In the genomic region with DNA sequence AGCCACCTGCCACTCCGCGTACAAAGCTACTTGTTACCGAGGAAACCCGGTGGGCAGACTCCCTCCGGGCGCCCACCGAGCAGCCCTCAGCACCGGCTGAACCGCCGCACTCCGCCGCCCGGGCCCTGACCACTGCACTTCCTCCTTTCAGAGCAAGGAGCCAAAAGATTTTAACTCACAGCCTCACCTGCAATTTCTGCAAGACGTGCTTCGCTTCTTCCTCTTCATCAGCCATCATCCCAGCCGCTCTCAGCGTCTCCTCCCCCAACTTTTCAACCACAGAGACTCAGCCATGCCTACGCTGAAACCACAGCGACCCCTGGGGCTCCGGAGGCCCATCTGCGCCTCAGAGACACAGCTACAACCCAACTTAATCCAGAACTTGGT, we compare ENCODE assay signal across 8 mouse cellular contexts. TPM values are rescaled to one million over a fixed set of nuclear protein-coding genes. Genes with fewer than 3 reads are reported as not detected.
DNase-seq lines count a peak whose midpoint lies in the region; ATAC-seq and TF ChIP-seq lines count a peak whose summit lies in the region.

A gene (minus strand): TSS at position 269 of the 387 bp plus-strand sequence.

- peak; percentile 92 for ATAC-seq in forebrain, embryonic 11.5 days (replicated peaks; ENCODE audit: low FRiP score)
- peak; percentile 93 for ATAC-seq in heart, embryonic 16.5 days (replicated peaks; ENCODE audit: extremely low read depth, insufficient read depth, low FRiP score)
- peak; percentile 92 for ATAC-seq in liver, embryonic 15.5 days (ENCODE audit: insufficient read depth)
- ATAC-seq in neural tube, embryonic 12.5 days (ENCODE audit: low FRiP score, low read depth) = peak; percentile 93

- peak; percentile 81 to 85 for TF ChIP-seq CTCF in CH12.LX (conservative IDR thresholded peaks at IDR 0.05 in 1 of 2, IDR thresholded peaks at IDR 0.05 in 1 of 2; ENCODE audit: low read depth in 2 of 2, low read length in 2 of 2)

- in situ Hi-C loops in CH12.LX (cut with MboI; ENCODE audit: low pct_ligation_motif_present, low pct_unique_long_range_greater_than_20kb, low sequenced_read_pairs) = no loop called here

- under 1% methylated on average over 21 of the region's 21 CpGs for WGBS in forebrain, embryonic 11.5 days
- under 1% methylated on average over 21 of the region's 21 CpGs for WGBS in heart, embryonic 16.5 days
- under 1% methylated on average over 21 of the region's 21 CpGs for WGBS in liver, embryonic 15.5 days (ENCODE audit: insufficient replicate concordance)
- WGBS in neural tube, embryonic 12.5 days = under 1% methylated on average over 21 of the region's 21 CpGs

- H3K4me3 ChIP-seq in CH12.LX (replicated peaks in 1 of 3; ENCODE audit: low read depth in 2 of 3, low read length in 2 of 3, poor library complexity in 1 of 3) = peak within 1 kb of the TSS; percentile 87 to 94 (median 89)
- H3K4me3 ChIP-seq in forebrain, embryonic 11.5 days (ENCODE audit: low read depth, low read length) = peak within 1 kb of the TSS; percentile 70
- H3K4me3 ChIP-seq in heart, embryonic 16.5 days (ENCODE audit: low read length) = peak within 1 kb of the TSS; percentile 75
- peak within 1 kb of the TSS; percentile 90 for H3K4me3 ChIP-seq in liver, embryonic 15.5 days (replicated peaks)
- peak within 1 kb of the TSS; percentile 62 for H3K4me3 ChIP-seq in neural tube, embryonic 12.5 days

- no peak within 1 kb of the TSS for H3K27ac ChIP-seq in CH12.LX (ENCODE audit: insufficient read depth, low read depth)
- no peak within 1 kb of the TSS for H3K27ac ChIP-seq in forebrain, embryonic 11.5 days (ENCODE audit: low read depth, low read length)
- peak within 1 kb of the TSS; percentile 70; the same call in 1 of the 2 replicates for H3K27ac ChIP-seq in heart, embryonic 16.5 days (ENCODE audit: low read length)
- no peak within 1 kb of the TSS; the same call in 1 of the 2 replicates for H3K27ac ChIP-seq in liver, embryonic 15.5 days (replicated peaks)
- H3K27ac ChIP-seq in neural tube, embryonic 12.5 days = peak within 1 kb of the TSS; percentile 16; the same call in 1 of the 2 replicates

- H3K9me3 ChIP-seq in CH12.LX (replicated peaks; ENCODE audit: low read length) = peaks cover 7% of the 10 kb centered on the region
- no peaks in the 10 kb centered on the region for H3K9me3 ChIP-seq in forebrain, embryonic 11.5 days (ENCODE audit: control insufficient read depth, low read length)
- H3K9me3 ChIP-seq in heart, embryonic 16.5 days (replicated peaks; ENCODE audit: control insufficient read depth, low read length) = no peaks in the 10 kb centered on the region
- H3K9me3 ChIP-seq in liver, embryonic 15.5 days (replicated peaks) = no peaks in the 10 kb centered on the region
- 0 out of 2 replicates have a peak, but pooled peaks cover 4% of the 10 kb centered on the region for H3K9me3 ChIP-seq in neural tube, embryonic 12.5 days

- no peak for TF ChIP-seq RAD21 in CH12.LX (IDR thresholded peaks at IDR 0.05; ENCODE audit: low read depth, low read length)

- H3K36me3 ChIP-seq in CH12.LX (replicated peaks in 1 of 2; ENCODE audit: control insufficient read depth in 1 of 2, insufficient read depth in 1 of 2, low read length in 1 of 2) = peaks cover 10 to 29% of the 10 kb centered on the region in 2 experiments
- H3K36me3 ChIP-seq in forebrain, embryonic 11.5 days (ENCODE audit: control insufficient read depth, insufficient read depth, low read length) = peaks cover 7% of the 10 kb centered on the region; the same call in 1 of the 2 replicates
- H3K36me3 ChIP-seq in heart, embryonic 16.5 days (ENCODE audit: control insufficient read depth, insufficient read depth) = peaks cover 14% of the 10 kb centered on the region
- H3K36me3 ChIP-seq in liver, embryonic 15.5 days (replicated peaks) = peaks cover 6% of the 10 kb centered on the region
- peaks cover 20% of the 10 kb centered on the region for H3K36me3 ChIP-seq in neural tube, embryonic 12.5 days

- TF ChIP-seq POLR2A in CH12.LX (IDR thresholded peaks at IDR 0.05; ENCODE audit: low read depth, low read length) = peak; percentile 75

- peaks cover 19% of the 10 kb centered on the region for H3K79me2 ChIP-seq in CH12.LX (replicated peaks; ENCODE audit: control insufficient read depth, extremely low read depth, insufficient read depth, poor library complexity, severe bottlenecking)

- H3K9ac ChIP-seq in CH12.LX (ENCODE audit: insufficient read depth, low read depth) = peak within 1 kb of the TSS; percentile 80
- H3K9ac ChIP-seq in forebrain, embryonic 11.5 days (ENCODE audit: low read length) = peak within 1 kb of the TSS; percentile 85
- H3K9ac ChIP-seq in heart, embryonic 16.5 days (ENCODE audit: low read length) = peak within 1 kb of the TSS; percentile 78
- peak within 1 kb of the TSS; percentile 76 for H3K9ac ChIP-seq in liver, embryonic 15.5 days
- H3K9ac ChIP-seq in neural tube, embryonic 12.5 days = peak within 1 kb of the TSS; percentile 77

- H3K4me1 ChIP-seq in CH12.LX (ENCODE audit: control insufficient read depth in 1 of 2, insufficient read depth in 2 of 2) = peaks cover 3 to 17% of the 10 kb centered on the region in 2 experiments; a peak in 2 of 4 replicates
- no peaks in the 10 kb centered on the region for H3K4me1 ChIP-seq in forebrain, embryonic 11.5 days (replicated peaks; ENCODE audit: control insufficient read depth, insufficient read depth, low read length)
- peaks cover 4% of the 10 kb centered on the region for H3K4me1 ChIP-seq in heart, embryonic 16.5 days (ENCODE audit: control insufficient read depth, insufficient read depth, low read length)
- H3K4me1 ChIP-seq in liver, embryonic 15.5 days (replicated peaks) = peaks cover 10% of the 10 kb centered on the region
- peaks cover 6% of the 10 kb centered on the region; the same call in 1 of the 2 replicates for H3K4me1 ChIP-seq in neural tube, embryonic 12.5 days

- dilution Hi-C loops in CH12.LX (cut with MboI; ENCODE audit: extremely low pct_ligation_motif_present, extremely low pct_unique_long_range_greater_than_20kb, low sequenced_read_pairs) = no loop called here

- H3K27me3 ChIP-seq in CH12.LX (replicated peaks) = no peaks in the 10 kb centered on the region
- no peaks in the 10 kb centered on the region for H3K27me3 ChIP-seq in forebrain, embryonic 11.5 days (ENCODE audit: control insufficient read depth, insufficient read depth, low read length)
- H3K27me3 ChIP-seq in heart, embryonic 16.5 days (ENCODE audit: control insufficient read depth, insufficient read depth, low read length) = no peaks in the 10 kb centered on the region
- no peaks in the 10 kb centered on the region for H3K27me3 ChIP-seq in liver, embryonic 15.5 days
- no peaks in the 10 kb centered on the region for H3K27me3 ChIP-seq in neural tube, embryonic 12.5 days (replicated peaks)

- peak within 1 kb of the TSS; percentile 93 for H3K4me2 ChIP-seq in CH12.LX (ENCODE audit: insufficient read depth, low read depth, poor library complexity, severe bottlenecking)
- H3K4me2 ChIP-seq in forebrain, embryonic 11.5 days (ENCODE audit: low read depth, low read length, severe bottlenecking) = peak within 1 kb of the TSS; percentile 53
- peak within 1 kb of the TSS; percentile 56 for H3K4me2 ChIP-seq in heart, embryonic 16.5 days (ENCODE audit: low read depth, low read length)
- H3K4me2 ChIP-seq in liver, embryonic 15.5 days = peak within 1 kb of the TSS; percentile 74
- H3K4me2 ChIP-seq in neural tube, embryonic 12.5 days (replicated peaks) = peak within 1 kb of the TSS; percentile 60

- TF ChIP-seq EP300 in CH12.LX (IDR thresholded peaks at IDR 0.05; ENCODE audit: low read length) = no peak

- peak; percentile 93 for DNase-seq in CH12.LX (ENCODE audit: extremely low read depth)
- DNase-seq in c-Kit-positive CD71-positive TER-119-negative erythroid progenitor cells, embryonic 14.5 days (ENCODE audit: low read depth) = peak; percentile 86
- DNase-seq in forebrain, embryonic 11.5 days (ENCODE audit: low spot score) = peak; percentile 95
- DNase-seq in kidney, postnatal 36 days = peak; percentile 92 to 97
- DNase-seq in telencephalon, adult 2 months (ENCODE audit: low read depth, low spot score) = peak; percentile 82

TF ChIP-seq in CH12.LX, 34 proteins besides CTCF, POLR2A, EP300 and RAD21:
- TF ChIP-seq CHD1 (IDR thresholded peaks at IDR 0.05; ENCODE audit: low read depth, low read length) (no peak), ZMIZ1 (IDR thresholded peaks at IDR 0.05; ENCODE audit: low read depth, low read length) (no peak), ELF1 (IDR thresholded peaks at IDR 0.05; ENCODE audit: low read depth, low read length) (no peak; the same call in none of the 2 replicates), MYC (IDR thresholded peaks at IDR 0.05; ENCODE audit: low read depth, low read length) (peak; percentile 9; the same call in 1 of the 2 replicates), SMC3 (IDR thresholded peaks at IDR 0.05; ENCODE audit: low read depth, low read length) (no peak), CHD2 (IDR thresholded peaks at IDR 0.05; ENCODE audit: low read length) (peak; percentile 49; the same call in 1 of the 2 replicates), NRF1 (IDR thresholded peaks at IDR 0.05; ENCODE audit: low read depth, low read length) (no peak), NELFE (IDR thresholded peaks at IDR 0.05; ENCODE audit: low read depth, low read length) (0 out of 2 replicates have a peak, but pooled peaks have one; percentile 31), IRF4 (IDR thresholded peaks at IDR 0.05; ENCODE audit: low read depth, low read length) (0 out of 2 replicates have a peak, but pooled peaks have one; percentile 19), SIN3A (IDR thresholded peaks at IDR 0.05; ENCODE audit: low read length) (peak; percentile 82), HCFC1 (IDR thresholded peaks at IDR 0.05; ENCODE audit: low read depth, low read length) (peak; percentile 81), MEF2A (IDR thresholded peaks at IDR 0.05; ENCODE audit: borderline replicate concordance, low read depth, low read length) (0 out of 2 replicates have a peak, but pooled peaks have one; percentile 17), TCF12 (IDR thresholded peaks at IDR 0.05; ENCODE audit: low read depth, low read length) (peak; percentile 88), GABPA (IDR thresholded peaks at IDR 0.05; ENCODE audit: insufficient replicate concordance, low read depth, low read length) (peak; percentile 91), TBP (conservative IDR thresholded peaks at IDR 0.05; ENCODE audit: low read depth, low read length) (peak; percentile 51; the same call in 1 of the 2 replicates)
TF ChIP-seq in CH12.LX: peak in this region for 10.

RNA-seq across cellular contexts. Expression of the gene that starts here (rescaled TPM):
- total RNA-seq in CH12.LX (2012; rRNA removed) (53.4 and 57.8 TPM in 2 replicates), CH12.LX (2014; rRNA removed) (65.0 and 72.1 TPM in 2 replicates)
- polyA plus RNA-seq in CH12.LX (2012; ENCODE audit: insufficient read length, low read depth) = 44.3 and 44.5 TPM in 2 replicates
- polyA plus RNA-seq in forebrain, embryonic 11.5 days (2014; fragmentation: Nextera tagmentation; extraction: Ambion mirVana) = 101 and 109 TPM in 2 replicates
- polyA plus RNA-seq in heart, embryonic 16.5 days (2015; fragmentation: Nextera tagmentation; extraction: Ambion mirVana) = 46.1 and 48.8 TPM in 2 replicates
- 16.3 and 17.6 TPM in 2 replicates for polyA plus RNA-seq in liver, embryonic 15.5 days (2015; fragmentation: Nextera tagmentation; extraction: Ambion mirVana)
- 102 and 110 TPM in 2 replicates for polyA plus RNA-seq in neural tube, embryonic 12.5 days (2016; fragmentation: Nextera tagmentation; extraction: Ambion mirVana)

Comparison
In these comparisons a context has a peak if more than half of its experiments do, and no peak if none do; other contexts are left out.
1. H3K27ac ChIP-seq: peak in heart, embryonic 16.5 days (single experiment) and neural tube, embryonic 12.5 days (single experiment); none in CH12.LX (single experiment), forebrain, embryonic 11.5 days (single experiment) and liver, embryonic 15.5 days (single experiment).
2. Peak in every context shown above with its lines, with median percentiles within 50 percentile points of each other: DNase-seq, H3K4me2 ChIP-seq, H3K4me3 ChIP-seq, H3K9ac ChIP-seq and ATAC-seq.